In genomic region chr5:136961334-136961982, GRCm38 (mm10) we compare ENCODE assay signal across 7 mouse cellular contexts. TPM values are rescaled to one million over a fixed set of nuclear protein-coding genes. Genes with fewer than 3 reads are reported as not detected.
A peak's percentile ranks its signal among the peaks of the same experiment; 100 is the strongest.
DNase-seq lines count a peak whose midpoint lies in the region; ATAC-seq lines count a peak whose summit lies in the region.

No protein-coding gene starts in this region.

- peaks cover 11% of the 10 kb centered on the region; the same call in 1 of the 2 replicates for H3K4me1 ChIP-seq in neural tube, embryonic 11.5 days (ENCODE audit: control insufficient read depth, insufficient read depth, low read length)
- peaks cover 39% of the 10 kb centered on the region for H3K4me1 ChIP-seq in intestine, embryonic 15.5 days (replicated peaks)
- peaks cover 12% of the 10 kb centered on the region for H3K4me1 ChIP-seq in midbrain, embryonic 14.5 days (ENCODE audit: control insufficient read depth, insufficient read depth, low read length)

- DNase-seq in neural tube, embryonic 11.5 days (ENCODE audit: low spot score) = no peak
- DNase-seq in neural tube, embryonic 10.5 days (ENCODE audit: extremely low spot score, low spot score) = no peak
- DNase-seq in midbrain, embryonic 14.5 days = no peak
- DNase-seq in right cerebral cortex, postnatal 25 days = no peak
- no peak for DNase-seq in cerebellum, adult 8-10 months

- ATAC-seq in neural tube, embryonic 11.5 days (ENCODE audit: insufficient read depth, low FRiP score, low TSS enrichment) = peak; percentile 25
- ATAC-seq in erythroblast, adult 5-6 weeks (replicated peaks; ENCODE audit: low FRiP score, poor library complexity, severe bottlenecking) = peak; percentile 1
- peak; percentile 1 for ATAC-seq in intestine, embryonic 15.5 days
- peak; percentile 15; the same call in 1 of the 2 replicates for ATAC-seq in midbrain, embryonic 14.5 days (ENCODE audit: low FRiP score, low TSS enrichment)

- H3K9me3 ChIP-seq in neural tube, embryonic 11.5 days (ENCODE audit: control insufficient read depth, low read length) = no peaks in the 10 kb centered on the region
- H3K9me3 ChIP-seq in intestine, embryonic 15.5 days = no peaks in the 10 kb centered on the region
- no peaks in the 10 kb centered on the region for H3K9me3 ChIP-seq in midbrain, embryonic 14.5 days (ENCODE audit: control insufficient read depth, low read length)

- H3K36me3 ChIP-seq in neural tube, embryonic 11.5 days (ENCODE audit: control insufficient read depth, insufficient read depth, low read length) = peaks cover 14% of the 10 kb centered on the region; the same call in 1 of the 2 replicates
- H3K36me3 ChIP-seq in intestine, embryonic 15.5 days = peaks cover 15% of the 10 kb centered on the region
- peaks cover 42% of the 10 kb centered on the region for H3K36me3 ChIP-seq in midbrain, embryonic 14.5 days (ENCODE audit: control insufficient read depth, insufficient read depth, low read length)

- H3K9ac ChIP-seq in neural tube, embryonic 11.5 days (ENCODE audit: low read length) = peak overlapping the region; percentile 74
- H3K9ac ChIP-seq in intestine, embryonic 15.5 days = peak overlapping the region; percentile 75
- H3K9ac ChIP-seq in midbrain, embryonic 14.5 days (replicated peaks; ENCODE audit: low read length) = peak overlapping the region; percentile 60

- peak overlapping the region; percentile 64 for H3K4me3 ChIP-seq in neural tube, embryonic 11.5 days (ENCODE audit: low read depth, low read length)
- peak overlapping the region; percentile 78 for H3K4me3 ChIP-seq in intestine, embryonic 15.5 days (replicated peaks)
- peak overlapping the region; percentile 51 for H3K4me3 ChIP-seq in midbrain, embryonic 14.5 days (replicated peaks; ENCODE audit: low read depth, low read length)

- 28% methylated on average over 5 of the region's 5 CpGs for WGBS in neural tube, embryonic 11.5 days
- 27% methylated on average over 5 of the region's 5 CpGs for WGBS in intestine, embryonic 15.5 days
- WGBS in midbrain, embryonic 14.5 days = 24% methylated on average over 5 of the region's 5 CpGs

- peak overlapping the region; percentile 75 for H3K27ac ChIP-seq in neural tube, embryonic 11.5 days (ENCODE audit: low read depth, low read length)
- H3K27ac ChIP-seq in intestine, embryonic 15.5 days = peak overlapping the region; percentile 87
- H3K27ac ChIP-seq in midbrain, embryonic 14.5 days (replicated peaks; ENCODE audit: low read depth, low read length) = peak overlapping the region; percentile 92

- peak overlapping the region; percentile 64 for H3K4me2 ChIP-seq in neural tube, embryonic 11.5 days (ENCODE audit: low read depth)
- peak overlapping the region; percentile 78 for H3K4me2 ChIP-seq in intestine, embryonic 15.5 days (replicated peaks)
- peak overlapping the region; percentile 69 for H3K4me2 ChIP-seq in midbrain, embryonic 14.5 days (ENCODE audit: low read length)

- no peaks in the 10 kb centered on the region for H3K27me3 ChIP-seq in neural tube, embryonic 11.5 days (ENCODE audit: control insufficient read depth, insufficient read depth, low read length)
- H3K27me3 ChIP-seq in intestine, embryonic 15.5 days (replicated peaks) = no peaks in the 10 kb centered on the region
- no peaks in the 10 kb centered on the region for H3K27me3 ChIP-seq in midbrain, embryonic 14.5 days (ENCODE audit: control insufficient read depth, insufficient read depth, low read length)

RNA-seq across cellular contexts. Expression of gene Cldn15, which starts 5.0 kb away (rescaled TPM):
- not detected in 2 replicates for polyA plus RNA-seq in neural tube, embryonic 11.5 days (2014; fragmentation: Nextera tagmentation; extraction: Ambion mirVana)
- 5.8 and 14.0 TPM in 2 replicates for total RNA-seq in erythroblast, adult 5-6 weeks (2015; ENCODE audit: low replicate concordance)
- 11.0 and 19.1 TPM in 2 replicates for total RNA-seq in erythroblast, adult 5-6 weeks (2017; ENCODE audit: low replicate concordance)
- 18.4 and 24.9 TPM in 2 replicates for polyA plus RNA-seq in intestine, embryonic 15.5 days (2015; fragmentation: Nextera tagmentation; extraction: Ambion mirVana)
- polyA plus RNA-seq in midbrain, embryonic 14.5 days (2014; fragmentation: Nextera tagmentation; extraction: Ambion mirVana) = 0.13 and 0.31 TPM in 2 replicates

RNA-seq across cellular contexts. Expression of gene Fis1, which starts 8.4 kb away (rescaled TPM):
- 285 and 320 TPM in 2 replicates for polyA plus RNA-seq in neural tube, embryonic 11.5 days (2014; fragmentation: Nextera tagmentation; extraction: Ambion mirVana)
- 160 and 175 TPM in 2 replicates for total RNA-seq in erythroblast, adult 5-6 weeks (2015; ENCODE audit: low replicate concordance)
- total RNA-seq in erythroblast, adult 5-6 weeks (2017; ENCODE audit: low replicate concordance) = 65.3 and 70.5 TPM in 2 replicates
- polyA plus RNA-seq in intestine, embryonic 15.5 days (2015; fragmentation: Nextera tagmentation; extraction: Ambion mirVana) = 258 and 259 TPM in 2 replicates
- 440 and 487 TPM in 2 replicates for polyA plus RNA-seq in midbrain, embryonic 14.5 days (2014; fragmentation: Nextera tagmentation; extraction: Ambion mirVana)

RNA-seq across cellular contexts. Expression of gene Plod3, which starts 25.4 kb away (rescaled TPM):
- 31.8 and 34.8 TPM in 2 replicates for polyA plus RNA-seq in neural tube, embryonic 11.5 days (2014; fragmentation: Nextera tagmentation; extraction: Ambion mirVana)
- 19.2 and 23.0 TPM in 2 replicates for total RNA-seq in erythroblast, adult 5-6 weeks (2015; ENCODE audit: low replicate concordance)
- total RNA-seq in erythroblast, adult 5-6 weeks (2017; ENCODE audit: low replicate concordance) = 20.6 and 36.1 TPM in 2 replicates
- polyA plus RNA-seq in intestine, embryonic 15.5 days (2015; fragmentation: Nextera tagmentation; extraction: Ambion mirVana) = 41.1 and 42.8 TPM in 2 replicates
- 25.8 and 28.1 TPM in 2 replicates for polyA plus RNA-seq in midbrain, embryonic 14.5 days (2014; fragmentation: Nextera tagmentation; extraction: Ambion mirVana)

RNA-seq across cellular contexts. Expression of gene Znhit1, which starts 26.4 kb away (rescaled TPM):
- 103 and 106 TPM in 2 replicates for polyA plus RNA-seq in neural tube, embryonic 11.5 days (2014; fragmentation: Nextera tagmentation; extraction: Ambion mirVana)
- 24.4 and 32.2 TPM in 2 replicates for total RNA-seq in erythroblast, adult 5-6 weeks (2015; ENCODE audit: low replicate concordance)
- 15.8 and 17.7 TPM in 2 replicates for total RNA-seq in erythroblast, adult 5-6 weeks (2017; ENCODE audit: low replicate concordance)
- 99.9 and 111 TPM in 2 replicates for polyA plus RNA-seq in intestine, embryonic 15.5 days (2015; fragmentation: Nextera tagmentation; extraction: Ambion mirVana)
- 94.0 and 117 TPM in 2 replicates for polyA plus RNA-seq in midbrain, embryonic 14.5 days (2014; fragmentation: Nextera tagmentation; extraction: Ambion mirVana)

RNA-seq across cellular contexts. Expression of gene Ift22, which starts 53.5 kb away (rescaled TPM):
- polyA plus RNA-seq in neural tube, embryonic 11.5 days (2014; fragmentation: Nextera tagmentation; extraction: Ambion mirVana) = 97.4 and 110 TPM in 2 replicates
- total RNA-seq in erythroblast, adult 5-6 weeks (2015; ENCODE audit: low replicate concordance) = 1.7 and 4.8 TPM in 2 replicates
- 0.28 and 1.3 TPM in 2 replicates for total RNA-seq in erythroblast, adult 5-6 weeks (2017; ENCODE audit: low replicate concordance)
- polyA plus RNA-seq in intestine, embryonic 15.5 days (2015; fragmentation: Nextera tagmentation; extraction: Ambion mirVana) = 54.4 and 55.0 TPM in 2 replicates
- 133 and 143 TPM in 2 replicates for polyA plus RNA-seq in midbrain, embryonic 14.5 days (2014; fragmentation: Nextera tagmentation; extraction: Ambion mirVana)

Comparison
In these comparisons a context has a peak if more than half of its experiments do, and no peak if none do; other contexts are left out.
1. RNA of gene Cldn15, which starts 5.0 kb away (polyA plus RNA-seq): 18.4 to 24.9 TPM in intestine, embryonic 15.5 days; not detected in neural tube, embryonic 11.5 days and 0.13 to 0.31 TPM in midbrain, embryonic 14.5 days; every median in the first group is over 10 times any median in the second.
2. Peak in every context shown above with its lines, with median percentiles within 50 percentile points of each other: ATAC-seq, H3K27ac ChIP-seq, H3K4me2 ChIP-seq, H3K4me3 ChIP-seq and H3K9ac ChIP-seq.